Mouse (Mus musculus) brain, adult 2 months (tissue): ENCODE measurements at regions not wholly inside any gene's neighbourhood (a gene's known extent, or its start where the extent isn't known, plus 50 kb on each side); places are given as distances from the start of the nearest gene placed in this dataset.
"Not testable (repeated sequence)": the region's sequence is repeated elsewhere in the genome, so short reads cannot be mapped to it uniquely, and the experiment has no call there.

Experiments used
- DNase-seq: peaks from one replicate; pipeline ENCODE4 v3.0.0; 2011; ENCODE audit warnings: low read depth, low spot score

GRCm38 (mm10) chr10:96253671-96254070, 117.3 kb downstream of the Gm5426 start:
- no peak for DNase-seq

- no peak for DNase-seq
Measured at GRCm38 (mm10) chr10:96254250-96254862, 118.0 kb downstream of the Gm5426 start.

GRCm38 (mm10) chr10:96257935-96258334, 121.5 kb downstream of the Gm5426 start:
- DNase-seq: peak; percentile 16

DNA sequence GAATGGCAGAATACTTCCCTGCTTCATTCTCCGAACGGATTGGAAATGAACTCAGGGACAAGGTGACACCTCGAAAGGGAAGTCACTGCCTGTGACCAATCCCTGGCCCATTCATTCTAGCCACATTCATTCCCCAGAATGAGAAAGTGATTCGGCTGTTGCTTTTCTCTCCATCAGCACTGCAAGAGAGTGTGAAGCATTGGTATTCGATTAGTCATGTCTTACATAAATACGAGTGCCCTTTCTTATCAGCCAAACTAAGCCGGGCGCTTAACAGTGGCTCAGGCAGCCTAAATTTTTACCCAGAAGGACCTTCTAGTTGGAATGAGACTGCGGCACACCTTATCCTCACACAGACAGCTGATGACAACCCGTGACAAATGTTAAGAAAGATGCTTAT, 122.8 kb downstream of the Gm5426 start:
- DNase-seq: peak; percentile 7

- no peak for DNase-seq
Measured at GRCm38 (mm10) chr10:96259648-96260047, 123.2 kb downstream of the Gm5426 start.

DNA sequence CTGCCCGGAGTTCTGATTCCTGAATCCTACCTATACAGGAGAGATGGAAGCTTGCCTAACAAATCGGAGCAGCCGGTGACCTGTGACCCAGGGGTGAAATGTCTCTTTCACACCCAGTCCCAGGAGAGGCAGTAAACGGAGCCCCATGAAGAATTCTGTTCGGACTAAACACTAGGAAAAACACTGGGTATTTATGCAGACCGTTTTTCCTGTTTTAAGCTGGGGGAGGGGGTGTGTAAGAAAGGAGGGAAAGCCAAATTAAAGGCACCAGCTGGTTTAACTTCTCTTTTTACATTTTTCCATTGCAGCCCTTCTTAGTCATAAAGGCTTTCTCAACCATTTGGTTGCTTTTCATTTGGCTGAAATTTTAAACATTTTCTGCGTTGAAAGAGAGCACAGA, 127.1 kb downstream of the Gm5426 start:
- peak; percentile 55 for DNase-seq

DNA sequence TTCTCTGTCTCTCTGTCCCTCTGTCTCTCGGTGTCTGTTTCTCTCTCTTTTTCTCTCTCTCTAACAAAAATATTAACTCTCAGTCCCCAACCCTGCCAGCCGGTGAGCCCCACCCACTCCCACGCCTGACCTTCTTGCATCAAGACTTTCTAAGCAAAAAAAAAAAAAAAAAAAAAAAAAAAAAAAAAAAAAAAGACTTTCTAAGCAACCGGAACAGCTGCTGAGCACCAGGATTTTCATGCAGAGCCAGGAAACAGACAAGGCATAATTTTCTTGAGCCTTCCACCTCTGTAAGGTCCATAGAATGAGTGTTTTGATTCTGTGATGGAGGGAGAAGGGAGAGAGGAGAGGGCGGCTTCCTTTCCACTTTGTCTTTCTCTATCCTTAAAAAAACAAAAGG, 128.0 kb downstream of the Gm5426 start:
- DNase-seq: peak; percentile 29

DNA sequence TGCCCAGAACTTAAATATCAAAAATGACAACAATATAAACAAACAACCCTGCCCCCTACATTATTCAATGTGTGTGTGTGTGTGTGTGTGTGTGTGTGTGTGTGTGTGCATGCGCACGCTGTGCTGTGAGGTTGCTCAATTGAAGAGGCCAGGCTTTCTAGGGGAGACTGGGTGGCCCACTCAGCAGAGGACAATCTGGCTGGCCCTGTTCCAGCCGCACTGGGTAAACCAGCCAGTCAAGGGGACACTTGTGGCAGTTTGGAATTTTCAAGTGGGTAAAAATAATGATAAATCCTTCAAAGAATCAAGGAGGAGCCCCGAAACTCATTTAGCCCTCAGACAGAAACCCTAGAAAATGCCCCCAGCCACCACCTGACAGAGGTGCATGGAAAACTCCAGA, 128.5 kb downstream of the Gm5426 start:
- no peak for DNase-seq

DNA sequence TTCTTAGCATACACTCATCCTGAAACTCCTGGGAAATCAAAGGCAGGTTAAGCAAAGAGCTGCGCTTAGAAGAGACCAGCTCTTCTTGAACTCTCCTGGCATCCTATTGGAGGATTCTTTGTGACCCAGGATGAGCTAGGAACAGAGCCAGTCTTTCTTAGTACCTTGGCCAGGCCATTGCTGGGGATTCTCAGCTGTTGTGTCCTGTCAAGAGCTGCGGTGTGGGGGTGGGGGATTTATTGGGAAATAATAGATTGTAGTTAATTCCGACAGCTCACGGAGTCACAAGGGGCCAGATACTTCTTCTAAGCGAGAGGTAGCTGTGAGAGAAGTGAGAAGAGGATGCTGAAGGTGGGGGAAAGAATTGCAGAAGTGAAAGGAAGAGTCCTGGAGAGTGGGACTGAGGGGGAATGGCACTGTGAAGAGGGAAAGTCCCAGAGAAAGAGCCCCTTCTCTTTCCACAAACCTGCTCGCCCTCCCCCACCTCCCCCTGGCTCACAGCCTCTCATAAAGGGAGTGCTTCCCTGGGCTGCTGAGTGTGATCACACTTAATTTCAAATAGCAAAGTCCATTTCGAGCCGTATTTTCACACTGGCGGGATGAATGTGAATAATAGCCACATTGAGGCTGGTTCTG, 129.8 kb downstream of the Gm5426 start:
- DNase-seq: no peak

GRCm38 (mm10) chr10:96267603-96268002, 131.2 kb downstream of the Gm5426 start:
- no peak for DNase-seq

DNA sequence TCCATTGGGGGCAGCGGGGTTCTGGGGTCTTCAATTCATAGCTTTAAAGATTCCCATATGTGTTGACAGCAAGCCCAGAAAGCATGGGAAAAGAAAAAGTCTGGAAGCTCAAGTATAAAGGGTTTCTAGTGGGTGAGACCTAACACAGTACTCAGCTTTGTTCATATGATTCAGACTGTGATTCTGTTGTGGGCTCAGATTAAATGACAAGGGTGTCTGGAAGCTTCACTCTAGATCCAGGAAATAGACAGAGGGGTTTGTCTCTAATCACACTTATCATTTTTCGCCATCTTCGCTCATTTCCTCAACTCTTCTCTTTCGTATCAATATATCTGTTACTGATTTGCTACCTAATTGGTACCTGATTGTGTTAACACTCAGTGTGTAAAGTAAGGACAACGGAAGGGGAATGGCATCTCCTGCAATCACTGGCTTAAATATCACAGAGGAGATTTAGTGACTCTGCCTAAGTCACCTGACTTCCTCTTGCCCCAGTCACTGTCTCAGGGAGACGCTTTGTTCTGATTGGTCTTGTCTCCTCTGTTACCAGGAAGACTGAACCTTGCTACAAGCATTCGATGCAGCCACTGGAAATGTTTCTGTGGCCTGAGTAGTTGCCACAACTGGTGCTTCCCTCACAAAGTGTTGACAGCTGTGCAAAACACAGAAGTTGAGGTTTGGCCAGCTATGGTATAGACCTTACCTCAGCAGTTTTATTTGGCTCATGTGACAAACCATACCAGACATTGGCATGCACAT, 137.4 kb downstream of the Gm5426 start:
- no peak for DNase-seq

DNA sequence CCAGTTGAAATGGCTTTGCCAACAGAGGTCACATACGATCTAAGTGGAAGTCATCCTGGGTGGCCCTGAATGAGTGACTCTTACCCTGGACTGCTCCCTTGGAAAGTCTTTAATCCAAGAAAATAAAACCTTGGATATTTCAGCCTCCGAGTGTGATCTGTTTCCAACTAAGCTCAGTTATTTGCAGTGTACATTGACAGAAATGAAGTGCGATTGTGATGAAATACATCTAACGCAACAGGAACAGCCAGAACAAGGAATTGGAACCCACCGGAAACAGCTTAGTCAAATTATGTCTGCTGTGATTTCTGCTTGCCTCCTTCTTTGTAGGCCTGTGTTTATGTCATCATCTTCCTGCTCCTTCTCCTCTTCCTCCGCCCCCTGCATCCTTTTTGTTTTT, 143.7 kb downstream of the Gm5426 start:
- DNase-seq: no peak

DNA sequence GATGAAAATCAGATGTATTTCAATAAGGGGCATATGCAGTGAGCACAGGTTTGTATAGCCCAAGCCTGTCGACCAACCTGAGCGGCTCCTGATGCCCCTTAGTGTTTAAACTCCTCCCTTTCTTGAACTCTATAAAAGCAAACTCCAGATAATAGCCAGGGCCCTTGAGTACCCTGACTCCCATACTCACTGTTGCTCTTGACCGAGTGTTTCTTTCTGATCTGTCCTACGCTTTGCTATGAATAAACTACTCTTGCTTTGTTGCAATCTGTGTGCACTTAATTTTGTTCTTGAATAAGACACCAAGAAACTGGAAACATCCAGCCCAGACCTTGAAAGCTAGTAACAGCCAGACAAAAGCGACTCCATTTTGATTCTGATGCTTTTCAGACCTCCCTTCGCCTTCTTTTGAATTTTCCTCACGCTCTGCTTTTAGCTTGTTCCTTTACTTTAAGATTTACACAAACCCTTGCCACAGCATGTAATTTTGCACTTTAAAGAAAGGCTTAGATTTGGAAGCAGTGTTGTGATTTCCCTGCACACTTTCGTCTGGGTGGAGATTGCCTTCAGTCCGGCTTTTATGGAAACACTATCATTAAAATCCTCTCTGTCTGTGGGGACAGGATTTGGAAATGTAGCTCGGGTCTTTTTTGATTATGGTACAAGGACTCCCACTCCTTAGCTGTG, 149.1 kb downstream of the Gm5426 start:
- DNase-seq: peak; percentile 53

GRCm38 (mm10) chr10:96286094-96286485, 149.7 kb downstream of the Gm5426 start:
- DNase-seq: peak; percentile 47

- DNase-seq: not testable (repeated sequence)
Measured at GRCm38 (mm10) chr10:96289005-96289404, 152.6 kb downstream of the Gm5426 start.

DNA sequence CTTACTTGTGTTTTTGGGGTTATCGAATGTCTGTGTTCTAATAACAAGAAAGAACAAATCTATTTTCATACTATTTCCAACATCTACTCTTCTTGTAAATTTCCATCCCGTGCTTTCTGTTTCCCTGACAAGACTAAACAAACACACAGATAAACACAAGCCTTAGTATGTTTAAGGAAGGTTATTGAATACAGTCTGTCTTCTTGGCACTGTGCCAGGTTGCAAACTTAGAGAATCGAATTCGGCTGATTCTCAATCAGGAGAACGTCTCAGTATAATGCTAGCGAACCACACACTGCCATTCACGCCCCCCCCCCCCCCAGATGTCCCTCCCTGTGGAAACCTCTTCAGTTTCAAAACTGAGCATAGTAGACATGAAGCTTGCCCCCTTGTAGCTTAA, 157.2 kb downstream of the Gm5426 start:
- no peak for DNase-seq

- no peak for DNase-seq
Measured at GRCm38 (mm10) chr10:96294666-96295065, 158.3 kb downstream of the Gm5426 start.

GRCm38 (mm10) chr10:96297658-96298057, 161.3 kb downstream of the Gm5426 start:
- DNase-seq: peak; percentile 78

- DNase-seq: no peak
Measured at GRCm38 (mm10) chr10:96298566-96298965, 162.2 kb downstream of the Gm5426 start.

DNA sequence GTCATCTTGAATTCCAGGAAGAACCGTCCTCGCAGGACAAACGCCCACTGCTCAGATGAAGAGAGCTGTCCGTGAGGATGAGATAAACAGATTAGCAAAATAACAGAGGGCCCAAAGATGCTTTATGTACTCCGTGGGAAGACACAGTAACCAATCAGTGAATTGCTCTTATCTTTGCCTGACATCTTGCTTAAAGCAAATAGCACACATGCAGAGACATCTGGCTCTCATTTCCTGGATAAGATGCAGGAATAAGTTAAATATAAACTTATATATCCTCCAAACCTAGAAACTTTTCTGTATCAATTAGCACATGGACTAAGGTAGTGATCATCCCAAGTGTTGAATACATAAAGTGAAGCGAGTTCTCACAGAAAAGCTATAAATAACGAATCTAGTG, 169.3 kb downstream of the Gm5426 start:
- DNase-seq: no peak

DNA sequence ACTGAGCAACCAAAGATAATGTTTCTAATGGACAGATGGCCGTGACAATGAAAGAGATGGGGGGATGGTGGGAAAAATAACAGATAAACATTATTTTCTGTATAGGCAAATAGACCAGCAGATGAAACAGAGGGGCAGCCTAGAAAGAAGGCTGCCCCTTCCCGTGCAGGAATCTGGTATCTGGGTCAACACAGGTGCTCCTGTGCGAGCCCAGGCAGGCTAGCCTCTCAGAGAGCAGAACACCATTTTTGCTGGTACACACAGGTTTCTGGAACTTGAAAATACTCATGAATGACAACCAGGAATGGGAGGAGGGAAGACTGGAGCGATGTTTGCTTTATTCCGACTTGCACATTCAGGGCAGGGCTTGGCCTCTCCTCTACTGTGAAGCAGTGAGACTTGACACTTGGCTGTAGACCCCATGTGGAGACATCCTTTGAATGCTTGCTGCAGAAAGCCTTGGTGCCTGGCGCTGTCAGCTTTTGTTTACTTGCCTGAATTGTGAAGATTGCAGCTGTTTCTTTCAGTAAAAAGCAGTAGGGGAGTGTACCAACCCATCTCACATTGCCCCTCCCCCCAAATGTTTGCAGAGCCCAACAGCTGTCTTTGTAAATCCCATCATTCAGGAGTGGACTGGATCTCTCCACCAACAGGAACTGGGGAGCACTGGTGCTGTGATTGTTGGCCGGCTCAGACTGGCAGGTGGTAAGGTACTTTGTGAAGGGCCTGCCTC, 172.5 kb downstream of the Gm5426 start:
- DNase-seq: peak; percentile 74

GRCm38 (mm10) chr10:96309766-96310165, 173.4 kb downstream of the Gm5426 start:
- no peak for DNase-seq
